Mouse (Mus musculus) B cell, adult 62 days (primary cell): ENCODE data around the gene Fam24b. TPM values are rescaled to one million over a fixed set of nuclear protein-coding genes. Genes with fewer than 3 reads are reported as not detected.

Source experiments
- total RNA-seq: library from RNA; stranded (reverse); gene quantifications from 4 replicates; pipeline ENCODE4 v1.2.4, GENCODE M21; 2023

Fam24b gene
- total RNA-seq, result 1.4 TPM in 1 of 4 replicates, not detected in the others

GRCm38 (mm10) chr7:131329416-131329815 is at the start of gene Fam24b:
Gene Fam24b (minus strand): TSS chr7:131329516.

GRCm38 (mm10) chr7:131370648-131371469 is 41.5 kb upstream of the Fam24b start, which contains the start of gene Pstk:
Gene Pstk (plus strand): TSS chr7:131371141.

GRCm38 (mm10) chr7:131362615-131363300 is 33.4 kb upstream of the Fam24b start, which contains the start of gene 2310057M21Rik:
Gene 2310057M21Rik (minus strand): TSS chr7:131362759.

GRCm38 (mm10) chr7:131333564-131333963 is 4.2 kb upstream of the Fam24b start, which contains the start of gene Fam24a:
Gene Fam24a (plus strand): TSS chr7:131333864.

GRCm38 (mm10) chr7:131322192-131322591 is 7.1 kb downstream of the Fam24b start, which contains the start of gene Cuzd1:
Gene Cuzd1 (minus strand): TSS chr7:131322292.

Other genes with a start within 250 kb of the Fam24b start
- gene 4933402N03Rik, start 183.2 kb downstream of the Fam24b start, total RNA-seq, result not detected in 4 replicates
- gene 5430419D17Rik, start 155.1 kb downstream of the Fam24b start, total RNA-seq, result not detected in 4 replicates
- gene Cuzd1, start 7.2 kb downstream of the Fam24b start, total RNA-seq, result not detected in 4 replicates
- gene Fam24a, start 4.3 kb upstream of the Fam24b start, total RNA-seq, result not detected in 4 replicates
- 18.6 to 22.1 TPM (median 19.9 TPM) in 4 replicates for gene 2310057M21Rik, start 33.2 kb upstream of the Fam24b start, total RNA-seq
- gene Pstk, start 41.6 kb upstream of the Fam24b start, total RNA-seq, result 13.3 to 16.0 TPM (median 14.6 TPM) in 4 replicates
- 54.5 to 76.7 TPM (median 69.1 TPM) in 4 replicates for gene Ikzf5, start 81.0 kb upstream of the Fam24b start, total RNA-seq
- 20.0 to 23.5 TPM (median 20.9 TPM) in 4 replicates for gene Acadsb, start 81.1 kb upstream of the Fam24b start, total RNA-seq
- gene Hmx3, start 213.4 kb upstream of the Fam24b start, total RNA-seq, result not detected in 4 replicates
- gene Hmx2, start 219.3 kb upstream of the Fam24b start, total RNA-seq, result not detected in 4 replicates
- gene Bub3, start 230.7 kb upstream of the Fam24b start, total RNA-seq, result 47.2 to 57.2 TPM (median 48.1 TPM) in 4 replicates